ENCODE assay signal across 25 mouse cellular contexts in the genomic region with DNA sequence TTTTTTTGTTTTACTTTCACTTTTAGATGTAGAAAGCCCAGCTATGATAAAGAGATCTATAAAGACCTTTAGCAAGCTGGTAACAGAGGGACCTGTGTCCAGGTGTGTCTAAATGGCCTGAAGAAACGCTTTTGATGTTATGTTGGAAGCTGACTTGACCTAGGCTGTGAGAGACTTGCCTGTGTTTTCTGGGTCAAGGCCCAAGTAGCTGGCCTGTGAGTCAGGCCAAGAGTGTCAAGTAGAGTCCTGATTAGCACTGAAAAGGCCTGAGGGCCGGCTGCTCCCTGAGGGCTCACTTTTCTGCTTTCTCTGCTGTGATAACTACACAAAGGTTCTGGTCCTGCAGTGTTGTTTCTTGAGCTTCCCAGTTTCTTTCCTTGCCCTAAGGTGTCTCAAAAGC. TPM values are rescaled to one million over a fixed set of nuclear protein-coding genes. Genes with fewer than 3 reads are reported as not detected.
A peak's percentile ranks its signal among the peaks of the same experiment; 100 is the strongest.
DNase-seq lines count a peak whose midpoint lies in the region; ATAC-seq and TF ChIP-seq lines count a peak whose summit lies in the region.
"Had no signal": no experiment of that assay in that cellular context is flagged by ENCODE, and none has a peak within 500 bp of the region (broad histone marks: within the 10 kb centered on the region; RNA-seq: fewer than 3 reads in every experiment).

No protein-coding gene starts in this region.

- no peaks in the 10 kb centered on the region for H3K9me3 ChIP-seq in liver, embryonic 11.5 days (ENCODE audit: control insufficient read depth, low read length)
- H3K9me3 ChIP-seq: embryonic facial prominence, embryonic 13.5 days; heart, embryonic 12.5 days; neural tube, embryonic 12.5 days had no signal

- peak overlapping the region; percentile 85 for H3K27ac ChIP-seq in gastrocnemius, adult 2 months
- peak overlapping the region; percentile 70 for H3K27ac ChIP-seq in liver, adult 2 months (replicated peaks; ENCODE audit: insufficient read depth, low read depth, low read length)
- no peak overlapping the region for H3K27ac ChIP-seq in liver, embryonic 11.5 days (ENCODE audit: low read depth, low read length)
- no peak overlapping the region for H3K27ac ChIP-seq in testis, adult 2 months (ENCODE audit: control insufficient read depth, insufficient read depth, low read depth, low read length)
- H3K27ac ChIP-seq in small intestine, adult 2 months (ENCODE audit: insufficient read depth, low read depth, low read length), result peak overlapping the region; percentile 89
- H3K27ac ChIP-seq: embryonic facial prominence, embryonic 13.5 days; hindbrain, postnatal 0 days; kidney, postnatal 0 days; neural tube, embryonic 12.5 days had no signal

- no peaks in the 10 kb centered on the region for H3K79me2 ChIP-seq in liver, adult 2 months (ENCODE audit: control insufficient read depth, insufficient read depth, low read length)

- WGBS in liver, adult 2 months, result 20% methylated on average over 2 of the region's 2 CpGs
- WGBS in liver, embryonic 11.5 days, result 77% methylated on average over 2 of the region's 2 CpGs
- WGBS in small intestine, adult 2 months, result 21% methylated on average over 2 of the region's 2 CpGs

- no peak for TF ChIP-seq CTCF in gastrocnemius, adult 2 months (IDR thresholded peaks at IDR 0.05)
- TF ChIP-seq CTCF in liver, adult 2 months (IDR thresholded peaks at IDR 0.05; ENCODE audit: low read depth, low read length), result no peak
- no peak for TF ChIP-seq CTCF in testis, adult 2 months (IDR thresholded peaks at IDR 0.05; ENCODE audit: control insufficient read depth, insufficient read depth, insufficient replicate concordance, low read depth, low read length)
- TF ChIP-seq CTCF in small intestine, adult 2 months (IDR thresholded peaks at IDR 0.05; ENCODE audit: extremely low read depth, insufficient read length, insufficient replicate concordance, low read depth, low read length), result no peak

- no peak overlapping the region for H3K4me3 ChIP-seq in gastrocnemius, adult 2 months
- no peak overlapping the region for H3K4me3 ChIP-seq in liver, adult 2 months (ENCODE audit: insufficient read depth, low read depth, low read length)
- H3K4me3 ChIP-seq in liver, embryonic 11.5 days (ENCODE audit: low read depth, low read length), result no peak overlapping the region
- H3K4me3 ChIP-seq in testis, adult 2 months (ENCODE audit: control insufficient read depth, low read depth, low read length), result peak overlapping the region; percentile 7; the same call in 1 of the 2 replicates
- no peak overlapping the region for H3K4me3 ChIP-seq in small intestine, adult 2 months (ENCODE audit: low read depth, low read length)
- H3K4me3 ChIP-seq: embryonic facial prominence, embryonic 13.5 days; heart, embryonic 12.5 days; neural tube, embryonic 12.5 days had no signal

- no peaks in the 10 kb centered on the region for H3K27me3 ChIP-seq in liver, adult 2 months (ENCODE audit: control insufficient read depth, insufficient read depth, low read length)
- no peaks in the 10 kb centered on the region for H3K27me3 ChIP-seq in liver, embryonic 11.5 days (replicated peaks; ENCODE audit: control insufficient read depth, insufficient read depth, low read length)
- H3K27me3 ChIP-seq in testis, adult 2 months (ENCODE audit: control insufficient read depth, insufficient read depth, low read length), result no peaks in the 10 kb centered on the region
- H3K27me3 ChIP-seq in small intestine, adult 2 months (ENCODE audit: control insufficient read depth, insufficient read depth, low read length), result no peaks in the 10 kb centered on the region
- H3K27me3 ChIP-seq: embryonic facial prominence, embryonic 13.5 days; heart, embryonic 12.5 days; neural tube, embryonic 12.5 days had no signal

- peaks cover 38% of the 10 kb centered on the region for H3K4me1 ChIP-seq in liver, adult 2 months (ENCODE audit: control insufficient read depth, insufficient read depth, low read length)
- H3K4me1 ChIP-seq in liver, embryonic 11.5 days (replicated peaks; ENCODE audit: control insufficient read depth, insufficient read depth, low read length), result peaks cover 3% of the 10 kb centered on the region; the same call in 1 of the 2 replicates
- peaks cover 12% of the 10 kb centered on the region for H3K4me1 ChIP-seq in testis, adult 2 months (ENCODE audit: control insufficient read depth, insufficient read depth, low read length)
- H3K4me1 ChIP-seq in small intestine, adult 2 months (ENCODE audit: control insufficient read depth, insufficient read depth, insufficient read length, low read length), result peaks cover 42% of the 10 kb centered on the region

- H3K4me2 ChIP-seq in liver, embryonic 11.5 days, result no peak overlapping the region
- H3K4me2 ChIP-seq: embryonic facial prominence, embryonic 13.5 days; heart, embryonic 12.5 days; lung, embryonic 14.5 days; neural tube, embryonic 12.5 days had no signal

- TF ChIP-seq POLR2A in liver, adult 2 months (IDR thresholded peaks at IDR 0.05; ENCODE audit: extremely low read depth, insufficient read depth, low read length), result no peak
- TF ChIP-seq POLR2A in testis, adult 2 months (IDR thresholded peaks at IDR 0.05; ENCODE audit: control insufficient read depth, low read depth, low read length), result no peak
- no peak for TF ChIP-seq POLR2A in small intestine, adult 2 months (IDR thresholded peaks at IDR 0.05; ENCODE audit: low read depth, low read length)

- no peak overlapping the region for H3K9ac ChIP-seq in liver, adult 2 months (ENCODE audit: low read depth, low read length)
- no peak overlapping the region for H3K9ac ChIP-seq in liver, embryonic 11.5 days (ENCODE audit: low read depth, low read length)
- H3K9ac ChIP-seq: embryonic facial prominence, embryonic 13.5 days; heart, embryonic 12.5 days; lung, embryonic 14.5 days; neural tube, embryonic 12.5 days had no signal

- H3K36me3 ChIP-seq in liver, adult 2 months (ENCODE audit: control insufficient read depth, insufficient read depth, low read length), result peaks cover 20% of the 10 kb centered on the region; the same call in 1 of the 2 replicates
- H3K36me3 ChIP-seq in liver, embryonic 11.5 days (ENCODE audit: control insufficient read depth, insufficient read depth, low read length), result no peaks in the 10 kb centered on the region
- H3K36me3 ChIP-seq in testis, adult 2 months (ENCODE audit: control insufficient read depth, insufficient read depth, low read length), result peaks cover 1% of the 10 kb centered on the region; the same call in 1 of the 2 replicates
- peaks cover 13% of the 10 kb centered on the region for H3K36me3 ChIP-seq in small intestine, adult 2 months (ENCODE audit: control insufficient read depth, insufficient read depth, low read length)

- intact Hi-C loops in gastrocnemius, adult 2 months (cut with DNase I), result no loop called here
- intact Hi-C loops in gastrocnemius, postnatal 14 days (cut with DNase I; ENCODE audit: low total_unique reads), result no loop called here

- peak; percentile 41 for DNase-seq in gastrocnemius, adult 2 months
- DNase-seq in gastrocnemius, postnatal 14 days, result no peak
- DNase-seq in liver, adult 2 months (ENCODE audit: extremely low read depth, low read depth, low spot score), result no peak
- no peak for DNase-seq in liver, embryonic 11.5 days (ENCODE audit: low spot score)
- no peak for DNase-seq in testis, postnatal 14 days (ENCODE audit: low spot score)
- no peak for DNase-seq in retina, postnatal 1 day
- DNase-seq: cerebellum, adult 11 months; cerebellum, postnatal 14 days; heart, postnatal 36 days; kidney, adult 18-20 months; layer of hippocampus, postnatal 36 days; spleen, adult 18-20 months; thymus, adult 18-20 months had no signal

- ATAC-seq in liver, embryonic 11.5 days (replicated peaks; ENCODE audit: low FRiP score), result no peak
- ATAC-seq: activated CD4-positive, CD25-positive, alpha-beta regulatory T cell, adult 4 months; CD4-positive, CD25-positive, alpha-beta regulatory T cell, adult 4 months; forebrain, embryonic 14.5 days; hindbrain, postnatal 0 days had no signal

RNA-seq across cellular contexts. Expression of gene Prkar2a, which starts 1.4 kb away (rescaled TPM):
- 100 to 1,000 TPM; 164 to 181 TPM for total RNA-seq in gastrocnemius, adult 2 months (2021)
- total RNA-seq in gastrocnemius, postnatal 14 days (2021), result 100 to 1,000 TPM in 1 of 2 experiments, 10 to 100 TPM in 1; 92.4 to 112 TPM
- total RNA-seq in liver, adult 2 months (2014; rRNA removed), result 20.0 and 26.2 TPM in 2 replicates
- 23.4 and 28.8 TPM in 2 replicates for polyA plus RNA-seq in liver, adult 2 months (2012; rRNA removed)
- polyA plus RNA-seq in liver, embryonic 11.5 days (2014; fragmentation: Nextera tagmentation; extraction: Ambion mirVana), result 23.8 and 26.2 TPM in 2 replicates
- 105 and 112 TPM in 2 replicates for polyA plus RNA-seq in testis, adult 2 months (2012; rRNA removed)
- 17.6 and 31.5 TPM in 2 replicates for polyA plus RNA-seq in small intestine, adult 2 months (2012; rRNA removed)
- polyA plus RNA-seq: G1E had no signal

RNA-seq across cellular contexts. Expression of gene Slc25a20, which starts 25.8 kb away (rescaled TPM):
- 10 to 100 TPM; 55.2 to 96.6 TPM for total RNA-seq in gastrocnemius, adult 2 months (2021)
- total RNA-seq in gastrocnemius, postnatal 14 days (2021), result 10 to 100 TPM; 59.0 to 84.8 TPM
- total RNA-seq in liver, adult 2 months (2014; rRNA removed), result 96.4 and 118 TPM in 2 replicates
- polyA plus RNA-seq in liver, adult 2 months (2012; rRNA removed), result 52.5 and 70.6 TPM in 2 replicates
- polyA plus RNA-seq in liver, embryonic 11.5 days (2014; fragmentation: Nextera tagmentation; extraction: Ambion mirVana), result 25.0 and 30.0 TPM in 2 replicates
- polyA plus RNA-seq in testis, adult 2 months (2012; rRNA removed), result 19.7 and 20.4 TPM in 2 replicates
- polyA plus RNA-seq in small intestine, adult 2 months (2012; rRNA removed), result 19.7 and 26.0 TPM in 2 replicates

RNA-seq across cellular contexts. Expression of gene Arih2, which starts 38.5 kb away (rescaled TPM):
- 10 to 100 TPM; 61.9 to 83.9 TPM for total RNA-seq in gastrocnemius, adult 2 months (2021)
- total RNA-seq in gastrocnemius, postnatal 14 days (2021), result 10 to 100 TPM; 49.0 to 53.4 TPM
- 34.0 and 37.1 TPM in 2 replicates for total RNA-seq in liver, adult 2 months (2014; rRNA removed)
- 25.5 and 26.8 TPM in 2 replicates for polyA plus RNA-seq in liver, adult 2 months (2012; rRNA removed)
- polyA plus RNA-seq in liver, embryonic 11.5 days (2014; fragmentation: Nextera tagmentation; extraction: Ambion mirVana), result 47.7 and 54.2 TPM in 2 replicates
- 138 and 143 TPM in 2 replicates for polyA plus RNA-seq in testis, adult 2 months (2012; rRNA removed)
- 13.1 and 22.4 TPM in 2 replicates for polyA plus RNA-seq in small intestine, adult 2 months (2012; rRNA removed)

Comparison
In these comparisons a context has a peak if more than half of its experiments do, and no peak if none do; other contexts are left out.
1. H3K27ac ChIP-seq: peak in gastrocnemius, adult 2 months (single experiment), liver, adult 2 months (single experiment) and small intestine, adult 2 months (single experiment); none in liver, embryonic 11.5 days (single experiment) and testis, adult 2 months (single experiment).